Mouse (Mus musculus) thymus, postnatal 0 days (tissue): ENCODE data around the gene Fam78b. TPM values are rescaled to one million over a fixed set of nuclear protein-coding genes. Genes with fewer than 3 reads are reported as not detected.

Experiments used
- DNase-seq: peaks from one replicate; pipeline ENCODE4 v3.0.0-alpha.2; 2015; ENCODE audit warnings: low spot score
- polyA plus RNA-seq: library from polyadenylated mRNA; unstranded; fragments of >200 nt; fragmentation: Nextera tagmentation; extraction: Ambion mirVana; gene quantifications from 2 replicates; pipeline ENCODE4 v1.2.1, GENCODE M21; 2015

The Fam78b gene
- polyA plus RNA-seq, 1 experiment from 2014 or later, result 0.70 TPM

GRCm38 (mm10) chr1:167093551-167093950 is 92.3 kb downstream of the Fam78b start:
- DNase-seq, result no peak

GRCm38 (mm10) chr1:167094589-167095148 is 93.5 kb downstream of the Fam78b start:
- no peak for DNase-seq

GRCm38 (mm10) chr1:167098741-167099140 is 97.5 kb downstream of the Fam78b start:
- DNase-seq, result no peak

GRCm38 (mm10) chr1:167102046-167102445 is 100.8 kb downstream of the Fam78b start:
- no peak for DNase-seq

GRCm38 (mm10) chr1:167102566-167102965 is 101.3 kb downstream of the Fam78b start:
- DNase-seq, result no peak

GRCm38 (mm10) chr1:167104956-167105626 is 103.9 kb downstream of the Fam78b start:
- DNase-seq, result no peak

- DNase-seq, result no peak
These were observed 104.7 kb downstream of the Fam78b start for GRCm38 (mm10) chr1:167105916-167106315.

GRCm38 (mm10) chr1:167108973-167109509 is 107.8 kb downstream of the Fam78b start:
- no peak for DNase-seq

- no peak for DNase-seq
These were observed 113.3 kb downstream of the Fam78b start for GRCm38 (mm10) chr1:167114363-167115050.

- no peak for DNase-seq
These were observed 113.9 kb downstream of the Fam78b start for GRCm38 (mm10) chr1:167115121-167115520.

GRCm38 (mm10) chr1:167116733-167117132 is 115.5 kb downstream of the Fam78b start:
- no peak for DNase-seq

- no peak for DNase-seq
These were observed 117.8 kb downstream of the Fam78b start for GRCm38 (mm10) chr1:167118971-167119370.

- DNase-seq, result no peak
These were observed 118.2 kb downstream of the Fam78b start for GRCm38 (mm10) chr1:167119439-167119838.

- no peak for DNase-seq
These were observed 121.2 kb downstream of the Fam78b start for GRCm38 (mm10) chr1:167122436-167122835.

- DNase-seq, result no peak
These were observed 122.3 kb downstream of the Fam78b start for GRCm38 (mm10) chr1:167123551-167123950.

GRCm38 (mm10) chr1:167125870-167126269 is 124.7 kb downstream of the Fam78b start:
- no peak for DNase-seq

- no peak for DNase-seq
These were observed 125.1 kb downstream of the Fam78b start for GRCm38 (mm10) chr1:167126292-167126691.

GRCm38 (mm10) chr1:167135748-167136147 is 134.5 kb downstream of the Fam78b start:
- no peak for DNase-seq
